Mouse (Mus musculus): ENCODE measurements at regions not wholly inside any gene's neighbourhood (a gene's known extent, or its start where the extent isn't known, plus 50 kb on each side); places are given as distances from the start of the nearest gene placed in this dataset.

DNA sequence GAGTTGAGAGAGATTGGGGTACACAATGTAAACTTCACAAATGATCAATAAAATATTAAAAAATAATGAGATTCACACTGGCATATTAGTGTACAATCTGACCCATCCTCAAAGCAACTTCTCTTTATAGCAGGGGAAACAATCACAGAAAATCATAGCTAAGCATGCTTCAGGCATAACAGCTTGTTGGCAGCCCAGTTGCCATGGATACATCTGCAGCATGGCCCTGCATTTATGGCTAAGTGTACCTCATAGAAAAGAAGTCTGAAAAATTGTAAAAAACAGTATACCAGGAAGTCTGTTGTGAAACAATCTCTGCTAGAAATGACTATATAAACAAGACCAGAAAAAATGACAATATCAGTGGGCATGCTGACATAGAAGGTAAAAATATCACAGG is 1747.9 kb upstream of the Nudt12 start:
- H3K4me3 ChIP-seq (ENCODE audit: low read depth, low read length), result no peak overlapping the region
- H3K9me3 ChIP-seq (replicated peaks), result no peaks in the 10 kb centered on the region
- ATAC-seq (ENCODE audit: extremely low read depth, insufficient number of reproducible peaks, low FRiP score, poor library complexity, severe bottlenecking) (no peak), DNase-seq (ENCODE audit: low spot score) (no peak)
- H3K27me3 ChIP-seq (ENCODE audit: insufficient read depth, low read length), result no peaks in the 10 kb centered on the region
- no peaks in the 10 kb centered on the region for H3K36me3 ChIP-seq (replicated peaks)
- no peak for TF ChIP-seq TAL1 (conservative IDR thresholded peaks at IDR 0.05; ENCODE audit: low read depth, low read length)
- TF ChIP-seq GATA2 (IDR thresholded peaks at IDR 0.05; ENCODE audit: borderline replicate concordance, low read depth, low read length), result no peak
- no peak for TF ChIP-seq GATA1 (IDR thresholded peaks at IDR 0.05; ENCODE audit: borderline replicate concordance, low read length)
- TF ChIP-seq POLR2AphosphoS5 (IDR thresholded peaks at IDR 0.05; ENCODE audit: insufficient replicate concordance, low read depth, low read length), result no peak
- TF ChIP-seq CTCF (IDR thresholded peaks at IDR 0.05; ENCODE audit: low read depth, low read length), result no peak
- no peaks in the 10 kb centered on the region for H3K4me1 ChIP-seq (ENCODE audit: insufficient read depth, low read depth, low read length)

DNA sequence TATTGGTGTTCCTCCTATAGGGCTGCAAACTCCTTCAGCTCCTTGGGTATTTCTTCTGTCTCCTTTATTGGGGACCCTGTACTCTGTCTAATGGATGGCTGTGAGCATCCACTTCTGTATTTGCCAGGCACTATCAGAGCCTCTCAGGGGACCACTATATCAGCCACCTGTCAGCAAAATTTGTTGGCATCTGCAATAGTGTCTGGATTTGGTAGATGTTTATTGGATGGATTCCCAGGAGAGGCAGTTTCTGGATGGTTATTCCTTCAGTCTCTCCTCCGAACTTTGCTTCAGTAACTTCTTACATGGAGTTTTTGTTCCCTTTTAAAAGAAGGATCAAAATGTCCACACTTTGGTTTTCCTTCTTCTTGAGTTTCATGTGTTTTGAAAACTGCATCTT is 1729.7 kb upstream of the Nudt12 start:
- H3K9me3 ChIP-seq (replicated peaks), result peaks cover 4% of the 10 kb centered on the region
- no peak for ATAC-seq (ENCODE audit: extremely low read depth, insufficient number of reproducible peaks, low FRiP score, poor library complexity, severe bottlenecking)
- H3K4me1 ChIP-seq (ENCODE audit: insufficient read depth, low read depth, low read length), result no peaks in the 10 kb centered on the region
- DNase-seq (ENCODE audit: low spot score), result no peak
- TF ChIP-seq GATA2 (IDR thresholded peaks at IDR 0.05; ENCODE audit: borderline replicate concordance, low read depth, low read length) (no peak), TAL1 (conservative IDR thresholded peaks at IDR 0.05; ENCODE audit: low read depth, low read length) (no peak), CTCF (IDR thresholded peaks at IDR 0.05; ENCODE audit: low read depth, low read length) (no peak), GATA1 (IDR thresholded peaks at IDR 0.05; ENCODE audit: borderline replicate concordance, low read length) (no peak), POLR2AphosphoS5 (IDR thresholded peaks at IDR 0.05; ENCODE audit: insufficient replicate concordance, low read depth, low read length) (no peak)
- H3K36me3 ChIP-seq (replicated peaks), result no peaks in the 10 kb centered on the region
- H3K4me3 ChIP-seq (ENCODE audit: low read depth, low read length), result no peak overlapping the region
- H3K27me3 ChIP-seq (ENCODE audit: insufficient read depth, low read length), result no peaks in the 10 kb centered on the region

GRCm38 (mm10) chr17:60738211-60738610 is 1725.0 kb upstream of the Nudt12 start:
- H3K4me1 ChIP-seq (ENCODE audit: insufficient read depth, low read depth, low read length), result no peaks in the 10 kb centered on the region
- ATAC-seq (ENCODE audit: extremely low read depth, insufficient number of reproducible peaks, low FRiP score, poor library complexity, severe bottlenecking) (no peak), DNase-seq (ENCODE audit: low spot score) (no peak)
- no peaks in the 10 kb centered on the region for H3K9me3 ChIP-seq (replicated peaks)
- H3K27me3 ChIP-seq (ENCODE audit: insufficient read depth, low read length), result no peaks in the 10 kb centered on the region
- H3K4me3 ChIP-seq (ENCODE audit: low read depth, low read length), result no peak overlapping the region
- TF ChIP-seq CTCF (IDR thresholded peaks at IDR 0.05; ENCODE audit: low read depth, low read length) (no peak), TAL1 (conservative IDR thresholded peaks at IDR 0.05; ENCODE audit: low read depth, low read length) (no peak), GATA1 (IDR thresholded peaks at IDR 0.05; ENCODE audit: borderline replicate concordance, low read length) (no peak), GATA2 (IDR thresholded peaks at IDR 0.05; ENCODE audit: borderline replicate concordance, low read depth, low read length) (no peak), POLR2AphosphoS5 (IDR thresholded peaks at IDR 0.05; ENCODE audit: insufficient replicate concordance, low read depth, low read length) (no peak)
- H3K36me3 ChIP-seq (replicated peaks), result no peaks in the 10 kb centered on the region

DNA sequence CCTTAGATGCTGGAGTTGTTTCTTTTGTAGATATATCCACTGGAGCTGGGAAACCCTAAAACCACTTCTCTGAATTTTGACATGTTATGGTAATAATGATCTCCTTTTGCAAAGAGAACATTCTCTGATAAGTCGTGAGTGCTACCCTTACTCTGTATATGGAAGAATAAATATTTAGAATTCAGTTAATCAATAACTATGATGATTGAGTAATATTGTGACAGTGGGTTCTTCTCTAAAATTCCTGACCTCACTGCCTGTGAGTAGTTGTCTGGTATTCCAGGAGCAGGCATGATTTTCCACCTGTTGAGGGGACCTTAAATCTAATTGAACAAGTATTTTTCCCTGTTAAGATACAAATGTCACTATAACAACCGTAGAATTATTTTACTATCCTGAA is 1707.0 kb upstream of the Nudt12 start:
- no peaks in the 10 kb centered on the region for H3K4me1 ChIP-seq (ENCODE audit: insufficient read depth, low read depth, low read length)
- H3K4me3 ChIP-seq (ENCODE audit: low read depth, low read length), result no peak overlapping the region
- peaks cover 3% of the 10 kb centered on the region; the same call in 1 of the 2 replicates for H3K9me3 ChIP-seq (replicated peaks)
- TF ChIP-seq POLR2AphosphoS5 (IDR thresholded peaks at IDR 0.05; ENCODE audit: insufficient replicate concordance, low read depth, low read length), result no peak
- H3K27me3 ChIP-seq (ENCODE audit: insufficient read depth, low read length), result no peaks in the 10 kb centered on the region
- DNase-seq (ENCODE audit: low spot score) (no peak), ATAC-seq (ENCODE audit: extremely low read depth, insufficient number of reproducible peaks, low FRiP score, poor library complexity, severe bottlenecking) (no peak)
- no peaks in the 10 kb centered on the region for H3K36me3 ChIP-seq (replicated peaks)

DNA sequence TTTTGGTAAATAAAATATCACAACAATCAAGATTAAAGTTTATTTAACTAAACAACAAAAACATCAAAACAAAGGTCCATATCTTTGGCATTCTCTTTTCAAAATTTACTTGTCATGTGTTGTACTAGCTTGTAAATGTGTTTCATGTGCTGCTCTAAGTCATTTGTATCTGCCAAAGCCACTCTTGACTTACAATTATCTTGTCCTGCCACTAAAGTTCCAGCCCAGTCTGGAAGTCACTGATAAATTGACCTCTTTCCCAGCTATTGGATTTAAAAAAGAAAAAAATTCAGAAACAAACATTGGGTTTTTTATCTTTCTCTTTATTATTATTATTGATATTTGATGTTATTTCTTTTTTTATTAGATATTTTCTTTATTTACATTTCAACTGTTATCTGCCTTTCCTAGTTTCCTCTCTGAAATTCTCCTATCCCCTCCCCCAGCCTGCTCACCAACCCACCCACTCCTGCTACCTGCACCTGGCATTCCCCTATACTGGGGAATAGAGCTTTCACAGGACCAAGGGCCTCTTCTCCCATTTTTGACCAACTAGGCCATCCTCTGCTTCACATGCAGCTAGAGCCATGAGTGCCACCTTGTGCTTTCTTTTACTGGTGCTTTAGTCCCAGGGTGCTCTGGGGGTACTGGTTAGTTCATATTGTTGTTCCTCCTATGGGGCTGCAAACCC is 1704.9 kb upstream of the Nudt12 start:
- DNase-seq (ENCODE audit: low spot score) (no peak), ATAC-seq (ENCODE audit: extremely low read depth, insufficient number of reproducible peaks, low FRiP score, poor library complexity, severe bottlenecking) (no peak)
- no peak for TF ChIP-seq GATA1 (IDR thresholded peaks at IDR 0.05; ENCODE audit: borderline replicate concordance, low read length)
- TF ChIP-seq POLR2AphosphoS5 (IDR thresholded peaks at IDR 0.05; ENCODE audit: insufficient replicate concordance, low read depth, low read length), result no peak
- TF ChIP-seq GATA2 (IDR thresholded peaks at IDR 0.05; ENCODE audit: borderline replicate concordance, low read depth, low read length), result no peak
- TF ChIP-seq CTCF (IDR thresholded peaks at IDR 0.05; ENCODE audit: low read depth, low read length), result no peak
- TF ChIP-seq TAL1 (conservative IDR thresholded peaks at IDR 0.05; ENCODE audit: low read depth, low read length), result no peak
- Histone ChIP-seq H3K4me3 (ENCODE audit: low read depth, low read length) (no peak overlapping the region), H3K27me3 (ENCODE audit: insufficient read depth, low read length) (no peaks in the 10 kb centered on the region), H3K9me3 (replicated peaks) (peaks cover 3% of the 10 kb centered on the region; the same call in 1 of the 2 replicates), H3K4me1 (ENCODE audit: insufficient read depth, low read depth, low read length) (no peaks in the 10 kb centered on the region), H3K36me3 (replicated peaks) (no peaks in the 10 kb centered on the region)

DNA sequence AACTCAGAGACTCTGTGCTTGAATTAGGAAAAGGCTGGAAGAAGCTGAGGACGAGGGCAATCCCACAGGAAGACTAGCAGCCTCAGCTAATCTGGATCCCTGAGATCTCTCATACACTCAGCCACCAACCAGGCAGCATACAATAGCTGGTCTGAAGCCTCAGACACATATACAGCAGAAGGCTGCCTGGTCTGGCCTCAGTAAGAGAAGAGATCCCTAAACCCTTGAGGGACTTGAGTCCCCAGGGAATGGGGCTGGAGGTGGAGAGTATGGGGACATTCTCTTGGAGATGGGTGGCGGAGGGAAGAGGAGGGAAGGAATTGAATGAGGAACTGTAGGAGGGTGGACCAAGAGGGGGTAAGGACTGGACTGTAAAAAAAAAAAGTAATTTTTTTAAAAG is 1704.3 kb upstream of the Nudt12 start:
- no peaks in the 10 kb centered on the region for H3K4me1 ChIP-seq (ENCODE audit: insufficient read depth, low read depth, low read length)
- H3K36me3 ChIP-seq (replicated peaks), result no peaks in the 10 kb centered on the region
- no peaks in the 10 kb centered on the region for H3K27me3 ChIP-seq (ENCODE audit: insufficient read depth, low read length)
- peaks cover 3% of the 10 kb centered on the region; the same call in 1 of the 2 replicates for H3K9me3 ChIP-seq (replicated peaks)
- no peak for DNase-seq (ENCODE audit: low spot score)
- no peak for ATAC-seq (ENCODE audit: extremely low read depth, insufficient number of reproducible peaks, low FRiP score, poor library complexity, severe bottlenecking)
- no peak overlapping the region for H3K4me3 ChIP-seq (ENCODE audit: low read depth, low read length)
- TF ChIP-seq GATA1 (IDR thresholded peaks at IDR 0.05; ENCODE audit: borderline replicate concordance, low read length), result no peak
- no peak for TF ChIP-seq TAL1 (conservative IDR thresholded peaks at IDR 0.05; ENCODE audit: low read depth, low read length)
